Mouse (Mus musculus): ENCODE measurements around the gene Psmg4. TPM values are rescaled to one million over a fixed set of nuclear protein-coding genes. Genes with fewer than 3 reads are reported as not detected.

The Psmg4 gene
- total RNA-seq, 2 experiments from 2014 or later: 19.4 to 20.6 TPM

- no peak overlapping the region for H3K27ac ChIP-seq
- no peak for TF ChIP-seq CTCF (IDR thresholded peaks at IDR 0.05)
- no peak for DNase-seq (ENCODE audit: extremely low spot score in 1 of 2, low spot score in 2 of 2)
- H3K4me3 ChIP-seq: no peak overlapping the region
- intact Hi-C loops (cut with DNase I): no loop called here
Observed at GRCm38 (mm10) chr13:34211261-34211775, 48.6 kb downstream of the Psmg4 start.

- H3K4me3 ChIP-seq: no peak overlapping the region
- no peak overlapping the region for H3K27ac ChIP-seq
- DNase-seq (ENCODE audit: extremely low spot score in 1 of 2, low spot score in 2 of 2): no peak
- no peak for TF ChIP-seq CTCF (IDR thresholded peaks at IDR 0.05)
- intact Hi-C loops (cut with DNase I): no loop called here
Observed at GRCm38 (mm10) chr13:34212735-34213212, 50.0 kb downstream of the Psmg4 start.

- Histone ChIP-seq H3K4me3 (no peak overlapping the region), H3K27ac (no peak overlapping the region)
- DNase-seq (ENCODE audit: extremely low spot score in 1 of 2, low spot score in 2 of 2): no peak
- intact Hi-C loops (cut with DNase I): no loop called here
- TF ChIP-seq CTCF (IDR thresholded peaks at IDR 0.05): no peak
Observed at GRCm38 (mm10) chr13:34214855-34215254, 52.1 kb downstream of the Psmg4 start.

- Histone ChIP-seq H3K27ac (peak overlapping the region; percentile 61), H3K4me3 (no peak overlapping the region)
- DNase-seq (ENCODE audit: extremely low spot score in 1 of 2, low spot score in 2 of 2): no peak
- no peak for TF ChIP-seq CTCF (IDR thresholded peaks at IDR 0.05)
- intact Hi-C loops (cut with DNase I): no loop called here
Observed at GRCm38 (mm10) chr13:34218776-34219175, 56.0 kb downstream of the Psmg4 start.

GRCm38 (mm10) chr13:34219728-34220127 is 57.0 kb downstream of the Psmg4 start:
- Histone ChIP-seq H3K4me3 (no peak overlapping the region), H3K27ac (peak overlapping the region; percentile 61)
- DNase-seq (ENCODE audit: extremely low spot score in 1 of 2, low spot score in 2 of 2): no peak
- TF ChIP-seq CTCF (IDR thresholded peaks at IDR 0.05): no peak
- intact Hi-C loops (cut with DNase I): no loop called here

GRCm38 (mm10) chr13:34222985-34223384 is 60.2 kb downstream of the Psmg4 start:
- no peak for TF ChIP-seq CTCF (IDR thresholded peaks at IDR 0.05)
- DNase-seq (ENCODE audit: extremely low spot score in 1 of 2, low spot score in 2 of 2): no peak
- Histone ChIP-seq H3K4me3 (no peak overlapping the region), H3K27ac (no peak overlapping the region)
- intact Hi-C loops (cut with DNase I): no loop called here

GRCm38 (mm10) chr13:34226940-34227339 is 64.2 kb downstream of the Psmg4 start:
- Histone ChIP-seq H3K27ac (no peak overlapping the region), H3K4me3 (no peak overlapping the region)
- intact Hi-C loops (cut with DNase I): no loop called here
- no peak for DNase-seq (ENCODE audit: extremely low spot score in 1 of 2, low spot score in 2 of 2)
- no peak for TF ChIP-seq CTCF (IDR thresholded peaks at IDR 0.05)

Other genes with a start within 250 kb of the Psmg4 start
- 1 to 10 TPM; 5.0 to 7.6 TPM for gene Nqo2, start 198.3 kb upstream of the Psmg4 start, total RNA-seq (2021)
- gene Ripk1, start 160.6 kb upstream of the Psmg4 start, total RNA-seq (2021): 1 to 10 TPM; 5.8 to 6.9 TPM
- gene Serpinb6a, start 160.2 kb upstream of the Psmg4 start, total RNA-seq (2021): 10 to 100 TPM; 31.9 to 37.3 TPM
- 10 to 100 TPM; 41.8 to 45.8 TPM for gene Bphl, start 125.4 kb upstream of the Psmg4 start, total RNA-seq (2021)
- 100 to 1,000 TPM; 768 to 774 TPM for gene Tubb2a, start 85.0 kb upstream of the Psmg4 start, total RNA-seq (2021)
- gene Tubb2b, start 32.5 kb upstream of the Psmg4 start, total RNA-seq (2021): 100 to 1,000 TPM; 153 to 177 TPM
- 10 to 100 TPM; 52.4 to 55.5 TPM for gene Slc22a23, start 182.2 kb downstream of the Psmg4 start, total RNA-seq (2021)

Measured in left cerebral cortex, adult 2 months (tissue).